Mouse (Mus musculus) hindbrain, postnatal 0 days (tissue): ENCODE data around the gene B3glct. TPM values are rescaled to one million over a fixed set of nuclear protein-coding genes. Genes with fewer than 3 reads are reported as not detected.

Source experiments
- ATAC-seq: fragments of 200-750 bp; cut with Nextera tagmentation; 2 replicates; pipeline ENCODE4 v1.8.0; 2017; ENCODE audit warnings: mild to moderate bottlenecking, moderate TSS enrichment, moderate library complexity
- DNase-seq: peaks from one replicate; pipeline ENCODE4 v3.0.0-alpha.2; 2015; ENCODE audit warnings: low spot score
- H3K27ac ChIP-seq: fragments of 300-500 bp; sonication (generic); 2 replicates; pipeline ENCODE4 v1.5.1; 2014; ENCODE audit warnings: mild to moderate bottlenecking
- H3K27me3 ChIP-seq: fragments of 300-500 bp; sonication (generic); 2 replicates; pipeline ENCODE4 v1.6.1; 2014; ENCODE audit warnings: low read length, mixed read lengths; ENCODE audit not compliant: insufficient read depth
- H3K36me3 ChIP-seq: fragments of 300-500 bp; sonication (generic); 2 replicates; pipeline ENCODE4 v1.6.1; 2014; ENCODE audit warnings: low read length, mixed read lengths; ENCODE audit not compliant: insufficient read depth
- H3K4me1 ChIP-seq: fragments of 300-500 bp; sonication (generic); 2 replicates; pipeline ENCODE4 v1.6.1; 2014; ENCODE audit warnings: antibody characterized with exemption, low read length, mixed read lengths; ENCODE audit not compliant: insufficient read depth
- H3K4me2 ChIP-seq: fragments of 300-500 bp; sonication (generic); 2 replicates; pipeline ENCODE4 v1.6.1; 2014; ENCODE audit warnings: low read depth, mild to moderate bottlenecking, low read length, moderate library complexity, mixed read lengths
- H3K4me3 ChIP-seq: fragments of 300-500 bp; sonication (generic); 2 replicates; pipeline ENCODE4 v1.5.1; 2014; ENCODE audit warnings: low read length
- H3K9ac ChIP-seq: fragments of 300-500 bp; sonication (generic); replicated peaks from 2 replicates; pipeline ENCODE4 v1.6.1; 2014; ENCODE audit warnings: mild to moderate bottlenecking, low read length, moderate library complexity, mixed read lengths
- H3K9me3 ChIP-seq: fragments of 300-500 bp; sonication (generic); 2 replicates; pipeline ENCODE4 v1.6.1; 2016; ENCODE audit warnings: low read length, mixed read lengths
- CTCF ChIP-seq: IDR thresholded peaks from 2 replicates; pipeline ENCODE4 v1.5.1; 2016; ENCODE audit warnings: antibody characterized with exemption, control low read depth, low read depth
- WGBS: fragments of 180-500 bp; shearing (Covaris S2); extraction: QIAGEN DNeasy Blood & Tissue Kit; methylation state at CpG from one replicate; pipeline ENCODE4 v1.1.7; 2014; 5-methylcytosine and 5-hydroxymethylcytosine counted together
- polyA plus RNA-seq: library from polyadenylated mRNA; unstranded; fragments of >200 nt; fragmentation: Nextera tagmentation; extraction: Ambion mirVana; gene quantifications from 2 replicates; pipeline ENCODE4 v1.2.1, GENCODE M21; 2015
- total RNA-seq: library from RNA; depleted of rRNA; stranded (reverse); fragments of >200 nt; gene quantifications from 2 replicates; pipeline ENCODE4 v1.2.3, GENCODE M21; 2014

The B3glct gene
- total and polyA plus RNA-seq, 2 experiments from 2014 or later, result 14.4 to 22.4 TPM

DNA sequence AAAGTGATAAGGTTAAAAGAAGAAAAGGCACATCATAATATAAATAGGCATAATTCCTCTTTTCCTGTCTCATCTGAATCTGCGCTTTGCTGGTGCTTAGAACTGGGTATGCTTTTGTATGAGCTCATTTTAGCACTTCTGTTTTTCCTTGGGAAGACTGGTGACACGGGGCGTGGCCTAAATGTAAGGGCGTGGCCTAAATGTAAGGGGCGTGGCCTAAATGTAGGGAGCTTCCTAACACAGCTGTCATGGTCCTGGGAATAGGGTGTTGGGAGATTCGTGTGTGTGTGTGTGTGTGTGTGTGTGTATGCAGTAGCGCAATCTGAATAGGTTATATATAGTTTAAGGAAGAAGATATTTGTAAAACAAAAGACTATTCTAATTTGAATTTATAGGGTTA, 62.1 kb downstream of the B3glct start:
- H3K4me2 ChIP-seq, result no peak overlapping the region
- DNase-seq (no peak), ATAC-seq (no peak)
- H3K9ac ChIP-seq, result no peak overlapping the region
- no peak overlapping the region for H3K27ac ChIP-seq
- no peaks in the 10 kb centered on the region for H3K4me1 ChIP-seq
- H3K27me3 ChIP-seq, result no peaks in the 10 kb centered on the region
- 94% methylated on average over 7 of the region's 7 CpGs for WGBS
- H3K9me3 ChIP-seq, result no peaks in the 10 kb centered on the region
- no peak overlapping the region for H3K4me3 ChIP-seq
- no peaks in the 10 kb centered on the region; the same call in 1 of the 2 replicates for H3K36me3 ChIP-seq
- no peak for TF ChIP-seq CTCF

- 86% methylated on average over 3 of the region's 3 CpGs for WGBS
- Histone ChIP-seq H3K27ac (no peak overlapping the region), H3K9ac (no peak overlapping the region), H3K27me3 (no peaks in the 10 kb centered on the region), H3K4me3 (no peak overlapping the region), H3K4me1 (no peaks in the 10 kb centered on the region), H3K9me3 (no peaks in the 10 kb centered on the region), H3K4me2 (no peak overlapping the region), H3K36me3 (no peaks in the 10 kb centered on the region; the same call in 1 of the 2 replicates)
- no peak for ATAC-seq
- DNase-seq, result no peak
- peak; percentile 43 for TF ChIP-seq CTCF
These were observed 62.7 kb downstream of the B3glct start for GRCm38 (mm10) chr5:149740703-149741102.

DNA sequence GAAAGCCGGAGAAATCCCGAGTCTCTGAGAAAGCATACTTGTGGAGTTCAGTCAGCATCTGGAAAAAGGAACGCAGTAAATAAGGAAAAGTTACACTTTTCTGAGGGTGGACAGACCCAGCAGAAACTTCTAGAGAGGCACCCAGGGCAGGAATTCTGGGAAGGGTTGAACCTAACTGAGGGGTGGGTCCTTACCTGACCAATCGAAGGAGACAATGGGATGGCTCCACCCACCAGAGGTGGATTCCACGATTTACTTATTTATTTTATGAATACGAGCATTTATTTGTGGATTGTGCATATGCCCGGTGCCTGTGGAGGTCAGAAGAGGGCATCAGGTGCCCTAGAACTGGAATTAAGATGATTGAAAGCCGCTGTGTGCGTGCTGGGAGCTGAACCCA, 64.3 kb downstream of the B3glct start:
- ATAC-seq (no peak), DNase-seq (no peak)
- Histone ChIP-seq H3K4me2 (no peak overlapping the region), H3K27me3 (no peaks in the 10 kb centered on the region), H3K36me3 (no peaks in the 10 kb centered on the region; the same call in 1 of the 2 replicates), H3K4me3 (no peak overlapping the region), H3K4me1 (no peaks in the 10 kb centered on the region), H3K9me3 (no peaks in the 10 kb centered on the region), H3K9ac (no peak overlapping the region), H3K27ac (no peak overlapping the region)
- TF ChIP-seq CTCF, result no peak
- 94% methylated on average over 9 of the region's 9 CpGs for WGBS

DNA sequence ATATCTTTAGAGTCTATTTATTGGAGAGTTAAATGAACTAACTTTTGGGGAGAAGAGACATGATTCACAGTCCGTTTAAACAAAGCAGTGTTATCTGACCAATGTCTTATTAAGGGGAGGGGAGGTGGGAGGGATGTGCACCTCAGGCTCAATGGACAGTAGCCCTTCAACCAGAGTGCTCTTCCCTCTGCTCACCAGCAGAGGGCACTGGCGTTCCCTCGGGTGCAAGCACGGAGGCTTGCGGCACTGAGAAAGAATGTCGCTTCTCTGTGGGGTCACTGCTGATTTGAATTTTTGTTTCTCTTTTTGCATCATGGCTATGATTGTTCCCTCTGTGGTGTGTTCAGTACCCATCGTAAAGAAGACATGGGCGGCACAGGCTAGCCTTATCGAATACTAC, 67.0 kb downstream of the B3glct start:
- H3K27me3 ChIP-seq, result no peaks in the 10 kb centered on the region
- DNase-seq (no peak), ATAC-seq (no peak)
- no peak overlapping the region for H3K27ac ChIP-seq
- H3K9ac ChIP-seq, result no peak overlapping the region
- H3K4me2 ChIP-seq, result no peak overlapping the region
- H3K36me3 ChIP-seq, result no peaks in the 10 kb centered on the region
- 93% methylated on average over 9 of the region's 9 CpGs for WGBS
- no peak overlapping the region for H3K4me3 ChIP-seq
- no peaks in the 10 kb centered on the region for H3K4me1 ChIP-seq
- H3K9me3 ChIP-seq, result no peaks in the 10 kb centered on the region
- peak; percentile 54 for TF ChIP-seq CTCF

DNA sequence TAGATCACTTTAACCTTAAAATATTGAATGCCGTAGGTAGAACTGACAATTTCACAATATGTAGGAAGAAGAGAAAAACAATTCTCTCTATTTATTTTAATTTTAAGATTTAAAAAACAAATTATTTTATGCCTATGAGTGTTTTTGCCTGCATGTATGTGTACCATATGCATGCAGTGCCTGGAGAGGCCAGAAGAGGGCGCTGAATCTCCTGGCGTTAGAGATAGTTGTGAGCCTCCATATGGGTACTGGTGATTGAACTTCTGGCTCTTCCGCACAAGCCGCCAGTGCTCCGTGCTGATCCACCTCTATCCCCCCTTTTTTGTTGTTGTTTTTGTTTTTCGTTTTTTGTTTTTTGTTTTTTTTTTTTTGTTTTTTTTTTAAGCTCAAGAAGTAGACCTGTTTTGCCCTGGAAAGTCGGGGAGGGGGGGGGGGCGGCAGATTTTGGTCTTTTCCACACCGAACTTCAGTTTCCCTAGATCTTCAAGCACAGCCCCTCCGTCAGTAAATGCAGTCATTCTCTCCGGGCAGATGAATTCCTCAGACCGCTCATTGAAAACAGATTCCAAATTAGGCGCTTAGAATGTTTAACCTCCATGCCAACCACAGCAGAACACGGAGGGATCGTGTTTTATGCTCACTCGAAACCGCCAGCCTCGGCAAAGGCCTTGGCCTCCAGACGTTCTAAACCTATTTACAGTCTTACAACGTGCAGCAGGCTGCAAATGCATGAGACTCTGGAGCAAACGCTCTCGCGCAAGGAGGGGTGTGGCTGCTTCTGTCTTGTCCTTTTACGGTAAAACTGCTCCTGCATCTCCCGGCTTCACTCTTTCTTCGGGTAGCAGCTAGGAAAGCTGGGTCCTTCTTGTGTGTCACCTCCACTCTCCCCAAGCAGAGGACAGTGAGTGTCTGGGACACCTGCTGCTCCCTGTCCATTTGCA, 70.9 kb downstream of the B3glct start:
- DNase-seq, result peak; percentile 30
- no peak for ATAC-seq
- H3K4me3 ChIP-seq, result no peak overlapping the region
- no peaks in the 10 kb centered on the region for H3K4me1 ChIP-seq
- H3K9me3 ChIP-seq, result no peaks in the 10 kb centered on the region
- WGBS, result 84% methylated on average over 27 of the region's 27 CpGs
- H3K9ac ChIP-seq, result no peak overlapping the region
- no peaks in the 10 kb centered on the region for H3K27me3 ChIP-seq
- peak; percentile 42 for TF ChIP-seq CTCF
- no peak overlapping the region for H3K4me2 ChIP-seq
- H3K36me3 ChIP-seq, result no peaks in the 10 kb centered on the region
- no peak overlapping the region for H3K27ac ChIP-seq

DNA sequence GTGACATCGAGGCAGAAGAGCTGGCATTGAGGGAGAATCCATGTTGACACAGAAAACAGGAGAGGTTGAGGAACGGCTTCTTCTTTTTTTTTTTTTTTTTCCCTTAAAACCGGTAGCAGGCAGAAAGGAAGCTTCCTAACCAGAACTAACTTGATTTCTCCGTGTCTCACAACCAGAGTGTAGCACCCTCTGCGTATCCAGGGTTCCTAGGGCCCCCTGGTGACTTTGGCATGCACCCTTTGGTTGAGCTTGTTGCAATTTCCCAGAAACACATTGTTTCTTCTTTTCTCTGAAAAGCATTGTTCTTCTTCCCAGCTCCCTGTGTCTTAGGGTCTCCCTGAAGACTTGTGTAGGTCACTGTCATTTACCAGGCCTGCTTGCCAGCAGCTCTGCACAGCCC, 73.8 kb downstream of the B3glct start:
- Histone ChIP-seq H3K27me3 (no peaks in the 10 kb centered on the region), H3K4me2 (no peak overlapping the region), H3K4me1 (no peaks in the 10 kb centered on the region), H3K9me3 (no peaks in the 10 kb centered on the region), H3K4me3 (no peak overlapping the region), H3K27ac (no peak overlapping the region), H3K9ac (no peak overlapping the region), H3K36me3 (no peaks in the 10 kb centered on the region)
- TF ChIP-seq CTCF, result no peak
- DNase-seq (no peak), ATAC-seq (no peak)
- 36% methylated on average over 5 of the region's 5 CpGs for WGBS

- WGBS, result 93% methylated on average over 3 of the region's 3 CpGs
- H3K9ac ChIP-seq, result no peak overlapping the region
- no peak overlapping the region for H3K27ac ChIP-seq
- H3K27me3 ChIP-seq, result no peaks in the 10 kb centered on the region
- ATAC-seq, result no peak
- H3K4me1 ChIP-seq, result no peaks in the 10 kb centered on the region
- H3K36me3 ChIP-seq, result no peaks in the 10 kb centered on the region
- no peaks in the 10 kb centered on the region for H3K9me3 ChIP-seq
- no peak overlapping the region for H3K4me3 ChIP-seq
- H3K4me2 ChIP-seq, result no peak overlapping the region
- no peak for TF ChIP-seq CTCF
- DNase-seq, result no peak
These were observed 75.0 kb downstream of the B3glct start for GRCm38 (mm10) chr5:149753073-149753472.
